Mouse (Mus musculus) right cerebral cortex, postnatal 25 days (tissue): ENCODE measurements around the gene Traf4.

Experiments
- DNase-seq: peaks from one replicate; pipeline ENCODE4 v3.0.0; 2022

The Traf4 gene

DNA sequence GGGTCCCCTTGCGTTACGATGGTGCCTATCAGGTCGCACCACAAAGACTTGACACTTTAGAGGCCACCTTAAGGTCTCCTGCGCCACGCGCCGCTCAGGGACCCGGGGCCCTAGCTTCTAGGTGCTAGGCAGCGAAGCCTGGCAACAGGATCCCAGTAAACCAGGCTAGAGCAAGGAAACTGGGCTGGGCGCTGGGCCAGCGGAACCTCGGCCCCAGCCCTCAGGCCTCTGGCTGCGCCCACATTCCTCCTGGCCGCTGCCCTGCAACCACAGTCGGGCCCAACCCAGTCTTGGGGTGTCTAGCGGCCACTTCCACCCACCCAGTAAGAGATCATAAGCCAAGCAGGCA, 346 bp upstream of the Traf4 start:
- no peak for DNase-seq

DNA sequence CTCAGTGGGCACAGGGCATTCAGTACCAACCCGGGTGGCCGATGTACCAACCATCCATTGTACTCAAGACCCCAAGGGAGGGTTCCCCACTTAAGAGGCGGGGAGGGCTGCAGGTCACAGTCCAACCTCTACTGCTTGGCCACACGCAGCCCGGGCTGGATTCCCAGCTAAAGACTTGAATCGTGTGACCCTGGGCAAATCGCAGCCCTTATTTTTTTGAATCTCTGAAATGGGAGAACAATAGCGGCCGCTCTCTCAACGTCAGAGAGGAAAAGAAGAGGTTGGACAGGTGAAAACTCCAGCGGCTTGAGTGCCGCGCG, 825 bp downstream of the Traf4 start:
- no peak for DNase-seq

DNA sequence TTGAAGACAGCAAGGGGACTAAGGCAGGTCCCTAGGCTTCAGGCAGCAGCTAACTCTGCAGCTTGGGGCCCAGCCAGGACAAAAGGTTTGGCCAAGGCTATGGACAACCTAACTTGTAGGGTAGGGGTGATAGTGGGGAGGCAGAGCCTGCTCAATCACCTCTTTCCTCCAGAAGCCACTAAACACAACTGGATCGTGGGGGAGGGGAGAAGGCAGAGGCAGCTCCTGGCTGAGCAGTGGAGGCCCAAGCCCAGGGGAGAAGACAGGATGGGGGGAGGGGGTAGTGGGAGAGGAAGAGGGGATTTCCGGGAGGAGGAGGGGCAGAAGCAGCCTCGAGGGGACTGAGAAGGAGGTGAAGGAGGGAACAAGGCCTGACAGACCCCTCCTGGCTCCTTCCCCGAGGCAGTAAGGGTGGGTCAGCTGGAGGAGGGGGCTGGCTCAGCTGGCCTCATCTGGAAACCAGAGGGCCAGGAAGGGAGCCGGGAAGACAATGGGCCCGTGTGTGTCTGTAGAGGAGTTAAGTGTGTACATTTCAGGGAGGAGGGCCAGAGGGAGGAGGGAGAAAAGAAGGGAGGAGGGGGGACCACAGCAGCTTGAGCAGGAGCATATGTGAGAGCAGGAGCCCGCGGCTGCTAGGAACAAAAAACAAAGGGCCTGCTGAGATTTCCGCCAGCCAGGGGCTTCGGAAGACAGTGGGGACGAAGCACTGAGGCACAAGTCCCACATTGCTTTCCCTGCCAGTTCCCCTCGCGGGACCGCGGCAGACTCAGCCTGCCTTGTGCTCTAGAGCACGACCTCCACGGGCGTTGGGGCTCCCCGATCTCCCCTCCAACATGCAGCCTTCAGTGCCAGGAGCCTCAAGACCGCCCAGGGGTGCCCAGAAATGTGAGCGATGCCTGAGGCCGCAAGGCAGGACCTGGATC, 1.4 kb downstream of the Traf4 start:
- DNase-seq: no peak

DNA sequence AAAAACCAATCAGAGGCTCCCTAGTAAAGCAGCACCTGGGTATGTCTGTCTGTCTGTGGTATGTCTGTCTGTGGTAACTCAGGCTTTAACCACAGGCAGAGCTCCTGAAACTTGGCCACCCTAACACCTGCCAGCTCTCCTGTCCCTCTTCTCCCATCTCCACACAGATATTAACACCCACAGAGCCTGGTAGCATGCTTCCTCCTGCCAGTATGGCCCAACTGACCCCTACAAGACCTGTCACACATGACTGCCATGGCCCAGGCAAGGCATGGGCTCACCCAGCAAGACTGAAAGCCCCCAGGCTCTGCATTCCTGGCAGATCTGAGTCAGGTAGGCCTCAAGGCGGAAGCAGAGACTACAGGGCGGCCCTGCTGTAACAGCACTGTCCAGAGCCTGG, 2.3 kb downstream of the Traf4 start:
- no peak for DNase-seq

DNA sequence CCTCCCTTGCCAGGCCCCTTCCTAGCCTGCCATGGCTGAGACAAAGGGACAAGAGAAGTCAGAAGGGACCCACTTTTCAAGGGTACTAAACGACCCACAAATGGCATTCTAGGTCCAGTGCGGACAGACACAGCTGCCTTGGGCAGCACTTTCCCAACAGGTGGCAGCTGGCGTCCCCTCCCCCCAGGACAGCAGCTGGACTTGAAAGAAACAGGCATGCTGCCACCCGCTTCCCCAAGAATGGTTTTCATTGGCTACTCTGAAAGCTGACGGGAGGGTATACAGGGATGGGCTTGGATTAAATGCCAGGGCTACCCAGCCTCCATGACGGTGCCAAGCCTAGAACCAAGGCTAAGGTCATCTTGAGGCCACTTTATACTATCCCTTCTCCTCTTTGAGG, 2.9 kb downstream of the Traf4 start:
- DNase-seq: no peak

DNA sequence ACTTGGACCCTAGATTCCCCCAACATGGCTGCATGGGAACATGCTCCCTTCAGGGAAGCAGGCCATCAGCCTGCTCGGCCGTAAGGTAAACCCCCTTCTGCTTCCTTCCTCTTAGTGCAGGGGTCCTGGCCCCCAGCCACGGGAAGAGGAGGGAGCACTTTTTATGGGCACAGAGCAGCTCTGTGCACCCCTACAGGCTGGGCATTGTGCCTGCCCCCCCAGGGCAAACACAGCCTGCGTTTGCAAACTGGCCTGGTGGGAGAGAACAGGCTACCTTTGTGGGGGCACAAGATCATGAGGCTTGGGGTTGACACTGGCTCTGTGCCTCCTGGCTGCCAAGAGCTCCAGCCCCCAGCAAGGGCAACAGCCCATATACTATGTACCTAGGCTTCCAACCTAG, 3.4 kb downstream of the Traf4 start:
- no peak for DNase-seq

DNA sequence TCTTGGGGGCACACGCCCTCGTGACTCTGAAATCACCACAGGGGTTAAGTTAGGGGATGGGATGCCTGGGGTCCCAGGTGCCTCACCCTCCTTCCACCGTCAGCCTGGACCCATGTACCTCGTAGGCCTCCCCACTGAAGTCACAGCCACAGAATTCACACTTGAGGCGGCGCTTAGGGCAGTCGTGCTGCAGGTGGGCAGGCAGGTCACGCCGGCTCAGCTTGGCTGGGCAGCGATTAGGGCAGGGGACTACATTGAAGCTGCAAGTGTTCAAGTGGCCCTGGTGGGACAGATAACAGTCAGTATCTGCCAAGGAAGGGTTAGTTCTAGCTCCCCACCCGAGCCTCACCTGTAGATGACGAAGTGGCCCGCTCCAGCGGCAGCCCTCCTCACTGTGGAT, 4.2 kb downstream of the Traf4 start:
- DNase-seq: no peak

DNA sequence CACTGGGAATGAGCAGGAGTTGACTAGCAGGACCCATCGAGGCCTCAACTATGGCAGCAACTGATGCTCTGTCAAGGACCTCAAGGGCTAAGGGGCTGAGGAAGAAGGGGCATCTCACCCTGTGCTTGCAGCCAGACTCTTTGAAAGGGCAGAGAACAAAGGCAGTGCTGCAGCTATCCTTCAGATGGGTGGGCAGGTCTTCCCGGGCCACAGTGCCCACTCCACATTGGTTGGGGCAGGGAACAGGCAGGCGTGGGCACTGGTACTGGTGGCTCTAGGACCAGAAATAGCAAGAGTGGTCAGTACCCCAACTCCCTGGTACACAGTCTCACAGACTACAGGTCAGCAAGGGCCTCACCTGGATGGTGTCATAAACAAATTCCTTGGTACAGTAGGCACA, 4.7 kb downstream of the Traf4 start:
- DNase-seq: no peak

DNA sequence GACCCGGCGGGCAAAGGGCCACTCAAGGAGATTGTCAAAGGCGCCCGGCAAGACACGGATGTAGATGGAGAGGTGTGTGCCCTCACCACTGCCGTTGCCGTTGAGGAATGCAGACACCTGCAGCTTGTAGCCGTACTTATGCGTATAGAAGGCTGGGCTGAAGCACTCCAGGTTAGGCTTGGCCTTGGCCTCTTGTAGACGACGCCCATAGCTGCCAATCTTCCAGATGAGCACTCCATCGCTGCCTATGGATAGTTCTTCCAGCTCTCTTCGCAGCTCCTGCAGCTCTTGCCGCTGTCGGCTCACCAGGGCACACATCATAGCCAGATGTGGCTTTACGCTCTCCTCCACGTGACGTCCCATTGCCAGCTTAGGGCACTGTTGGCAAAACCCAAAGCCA, 5.2 kb downstream of the Traf4 start:
- no peak for DNase-seq

DNA sequence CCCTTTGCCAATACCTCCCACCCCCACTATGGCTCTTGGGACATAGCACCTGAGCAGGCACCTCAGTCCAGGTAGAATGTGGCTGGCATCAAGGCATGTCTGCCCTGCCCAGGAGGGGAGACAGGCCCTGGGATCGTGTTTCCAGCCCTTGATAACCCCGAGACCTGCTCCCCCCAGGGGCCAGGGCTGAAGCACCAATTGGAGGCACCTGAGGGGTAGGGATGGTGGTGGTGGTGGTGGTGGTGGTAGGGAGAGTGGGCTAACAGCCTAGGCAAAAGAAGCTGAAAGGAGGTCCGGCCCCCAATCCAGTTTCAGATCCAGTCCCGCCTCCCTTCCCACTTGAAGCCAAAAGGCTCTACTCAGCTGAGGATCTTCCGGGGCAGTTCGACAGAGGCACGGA, 5.8 kb downstream of the Traf4 start:
- DNase-seq: no peak

DNA sequence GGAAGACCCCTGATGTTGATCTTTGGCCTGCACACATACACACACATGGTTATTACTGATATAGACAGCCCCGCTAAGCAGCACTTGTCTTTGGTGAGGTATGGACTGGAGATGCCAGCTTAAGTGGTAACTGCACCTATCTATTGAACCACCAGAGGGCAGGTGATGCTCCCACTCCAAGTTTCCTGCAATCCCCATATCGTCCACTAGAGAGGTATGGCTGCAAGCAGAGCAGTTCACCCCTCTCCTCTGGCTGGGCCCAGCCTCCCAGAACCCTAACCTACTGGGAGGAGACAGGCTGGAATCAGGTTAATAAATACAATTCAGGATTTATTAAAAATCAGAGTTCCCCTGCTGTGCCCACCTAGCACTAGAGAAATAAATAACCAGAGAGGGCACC, 6.3 kb downstream of the Traf4 start:
- peak; percentile 56 for DNase-seq

DNA sequence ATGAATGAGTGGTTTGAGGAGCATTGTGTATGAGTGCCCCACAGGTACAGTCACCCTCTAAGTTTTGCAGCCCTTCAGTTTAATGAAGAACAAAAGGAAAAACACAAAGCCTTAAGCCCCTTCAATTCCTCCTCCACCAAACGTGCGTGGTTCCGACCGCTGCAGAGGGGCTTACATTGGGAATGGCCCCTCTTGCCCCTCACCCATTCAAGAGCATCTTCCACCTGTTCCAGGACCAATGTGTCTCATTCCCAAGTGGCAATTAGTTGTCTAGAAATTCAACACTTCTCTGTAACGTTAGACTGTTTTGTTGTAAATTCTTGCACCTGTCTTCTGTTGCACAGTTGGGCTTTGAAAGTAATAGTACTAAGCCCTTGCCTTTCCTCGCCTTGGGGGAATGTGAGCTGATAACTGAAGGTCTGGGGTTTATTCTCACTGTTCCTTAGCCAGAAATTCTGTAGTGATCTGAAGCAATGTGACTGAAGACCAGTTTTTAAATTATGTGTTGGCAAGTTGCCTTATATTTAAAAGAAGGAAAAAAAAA, 9.2 kb downstream of the Traf4 start:
- DNase-seq: no peak

DNA sequence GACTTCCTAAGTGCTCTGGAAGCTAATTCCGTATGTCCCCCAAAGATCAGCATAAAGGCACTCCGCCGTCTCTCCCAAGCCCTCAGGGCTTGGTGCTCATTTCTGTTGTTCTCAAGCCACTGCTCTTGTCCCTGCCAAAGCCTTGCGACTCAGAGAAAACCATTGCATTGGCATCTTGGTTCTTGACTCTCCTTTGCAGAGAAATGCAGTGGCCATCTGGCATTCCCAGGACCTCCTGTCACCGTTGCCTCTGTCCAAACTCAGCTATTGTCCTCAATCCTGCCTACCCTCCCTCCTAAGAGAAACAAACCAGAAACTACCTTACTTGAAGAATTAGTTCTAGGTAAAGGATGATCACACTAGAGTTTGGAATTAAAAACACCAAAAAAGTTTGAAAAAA, 9.7 kb downstream of the Traf4 start:
- no peak for DNase-seq

DNA sequence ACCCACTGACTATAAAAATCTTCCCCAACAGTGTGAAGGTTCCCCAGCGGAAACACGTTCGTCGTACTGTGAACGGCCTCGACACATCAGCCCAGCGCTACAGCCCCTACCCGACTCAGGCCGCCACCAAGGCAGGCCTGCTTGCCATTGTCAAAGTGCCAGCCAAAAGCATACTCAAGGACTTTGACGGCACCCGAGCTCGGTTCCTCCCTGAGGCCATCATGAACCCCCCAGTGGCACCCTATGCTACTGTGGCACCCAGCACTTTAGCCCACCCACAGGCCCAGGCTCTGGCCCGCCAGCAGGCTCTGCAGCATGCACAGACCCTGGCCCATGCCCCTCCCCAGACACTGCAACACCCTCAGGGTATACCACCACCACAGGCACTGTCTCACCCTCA, 11.6 kb downstream of the Traf4 start:
- DNase-seq: no peak

DNA sequence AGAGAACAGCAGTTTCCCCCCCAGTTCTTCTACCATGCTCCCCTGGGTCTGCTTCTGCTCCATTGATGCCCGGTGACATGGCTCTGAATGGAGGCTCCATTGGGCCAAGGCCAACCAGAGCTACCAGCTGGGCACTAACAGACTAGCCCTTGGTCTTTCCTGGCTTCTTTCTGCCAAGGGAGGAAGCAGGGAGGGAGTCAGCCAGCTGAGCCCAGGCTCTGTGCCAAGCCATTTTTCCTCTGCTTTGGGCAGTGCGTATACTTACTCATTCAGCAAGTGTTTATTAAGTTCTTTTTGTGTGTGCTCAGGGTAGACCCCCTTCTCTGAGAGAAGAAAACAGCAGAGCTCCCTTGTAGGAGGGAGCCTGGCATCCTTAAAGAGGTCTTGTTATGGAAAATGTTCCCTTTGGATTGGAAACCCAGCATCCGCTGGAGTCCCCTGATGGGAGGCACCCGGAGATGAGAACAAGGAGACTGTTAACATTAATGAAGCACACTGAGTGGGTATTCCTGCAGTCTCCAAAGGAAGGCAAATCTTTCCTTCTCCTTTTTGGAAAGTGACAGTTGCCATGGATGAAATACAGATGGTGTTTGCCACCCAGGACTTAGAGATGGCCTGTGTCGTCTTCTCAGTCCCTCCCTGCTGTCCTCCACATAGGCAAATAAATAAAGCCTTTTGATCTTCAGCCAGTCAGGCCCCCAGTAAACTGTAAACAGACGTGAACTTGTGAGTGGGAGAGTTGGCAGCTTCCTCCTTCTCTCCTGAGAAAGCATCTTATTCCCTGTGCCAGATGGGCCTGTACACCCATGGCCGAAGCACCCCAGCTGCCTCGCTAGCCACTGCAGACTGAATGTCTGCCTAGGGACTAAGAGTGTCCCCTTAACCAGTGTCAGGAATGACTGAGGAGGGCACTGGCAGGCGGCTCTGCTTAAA, 12.8 kb downstream of the Traf4 start:
- DNase-seq: peak; percentile 67

DNA sequence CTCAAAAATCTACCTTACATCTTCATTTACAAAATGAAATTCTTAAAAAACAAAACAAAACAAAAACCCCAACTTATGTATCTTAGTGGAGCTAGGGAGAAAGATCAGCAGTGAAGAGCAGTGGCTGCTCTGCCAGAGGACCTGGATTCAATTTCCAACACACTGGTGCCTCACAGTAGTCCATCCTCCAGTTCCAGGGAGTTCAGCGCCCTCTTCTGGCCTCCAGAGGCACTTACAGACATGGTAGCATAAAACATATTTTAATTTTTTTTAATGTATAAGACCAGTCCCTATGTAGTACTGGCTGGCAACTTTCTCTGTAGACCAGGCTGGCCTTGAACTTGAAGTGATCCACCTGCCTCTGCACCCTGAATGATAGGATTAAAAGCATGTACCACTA, 14.2 kb downstream of the Traf4 start:
- no peak for DNase-seq

DNA sequence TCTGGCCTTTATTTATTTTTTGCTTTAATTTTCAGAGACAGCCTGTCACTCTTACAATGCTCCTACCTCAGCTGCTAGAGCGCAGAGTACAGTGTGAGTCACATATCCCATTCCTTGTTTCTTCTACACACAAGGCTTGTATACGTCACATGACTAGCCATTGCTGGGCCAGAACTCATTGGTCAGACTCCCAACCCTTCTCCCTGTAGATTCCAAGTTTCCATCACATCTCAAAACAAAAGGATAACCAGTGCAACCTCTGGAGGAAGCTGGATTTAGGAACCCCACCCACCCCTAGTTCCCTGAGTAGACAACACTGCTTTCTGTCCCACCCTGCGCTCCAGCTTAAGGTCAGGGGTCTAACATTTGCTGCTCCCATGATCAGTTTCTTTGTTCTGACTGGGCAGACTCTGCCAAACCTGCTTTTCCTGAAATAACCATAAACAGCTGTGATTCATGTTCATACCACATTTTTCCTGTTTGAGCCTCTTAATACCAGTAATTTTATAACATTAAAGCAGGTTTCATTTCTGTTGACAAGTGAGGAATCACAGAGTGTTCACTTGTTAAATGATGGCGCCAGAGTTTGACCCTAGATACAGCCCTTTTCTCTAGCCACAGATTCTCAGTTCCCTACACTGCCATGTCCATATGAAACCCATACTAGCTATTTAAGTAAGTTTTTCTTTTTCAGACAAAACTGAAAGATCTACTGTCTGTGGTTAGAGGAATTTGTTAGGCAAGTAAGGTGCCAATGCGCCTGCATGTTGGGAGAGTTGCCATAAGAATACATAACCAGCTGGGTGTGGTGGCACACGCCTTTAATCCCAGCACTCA, 18.5 kb downstream of the Traf4 start:
- no peak for DNase-seq

DNA sequence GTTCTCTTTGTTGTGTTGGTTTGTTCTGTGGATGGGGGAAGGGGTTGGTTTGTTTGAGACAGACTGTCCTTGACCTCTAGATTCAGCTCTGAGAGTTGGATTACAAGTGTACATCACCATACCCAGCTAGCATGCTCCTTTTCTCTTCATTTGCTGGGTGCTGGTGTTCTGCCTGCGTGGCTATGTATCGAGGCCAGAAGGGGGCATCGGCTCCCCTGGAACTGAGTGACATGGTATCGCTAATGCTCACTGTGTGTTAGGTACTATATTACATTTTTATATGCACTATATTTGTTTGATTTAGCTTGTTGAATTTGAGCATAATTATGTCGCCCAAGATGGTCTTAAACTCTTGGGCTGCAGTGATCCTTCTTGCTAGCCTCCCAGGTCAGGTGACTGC, 19.2 kb downstream of the Traf4 start:
- DNase-seq: no peak

DNA sequence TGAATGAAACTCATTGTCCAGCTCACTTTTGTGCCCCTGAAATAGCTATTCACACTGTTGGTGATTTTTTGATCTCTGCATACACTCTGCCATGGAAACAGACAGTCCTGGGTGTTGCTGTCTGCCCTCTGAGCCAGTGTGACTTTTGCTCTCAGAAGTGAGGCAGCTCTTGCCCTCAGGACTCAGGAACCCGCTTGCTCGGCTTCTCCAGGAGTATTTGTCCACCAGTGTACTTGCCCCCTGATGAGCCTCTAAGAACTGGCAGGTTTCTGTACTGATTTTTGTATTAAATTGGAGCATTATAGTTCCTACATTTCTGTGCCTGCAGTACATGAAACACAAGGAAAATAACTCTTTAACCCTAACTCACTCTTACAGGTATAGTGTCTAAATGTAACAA, 21.9 kb downstream of the Traf4 start:
- no peak for DNase-seq

DNA sequence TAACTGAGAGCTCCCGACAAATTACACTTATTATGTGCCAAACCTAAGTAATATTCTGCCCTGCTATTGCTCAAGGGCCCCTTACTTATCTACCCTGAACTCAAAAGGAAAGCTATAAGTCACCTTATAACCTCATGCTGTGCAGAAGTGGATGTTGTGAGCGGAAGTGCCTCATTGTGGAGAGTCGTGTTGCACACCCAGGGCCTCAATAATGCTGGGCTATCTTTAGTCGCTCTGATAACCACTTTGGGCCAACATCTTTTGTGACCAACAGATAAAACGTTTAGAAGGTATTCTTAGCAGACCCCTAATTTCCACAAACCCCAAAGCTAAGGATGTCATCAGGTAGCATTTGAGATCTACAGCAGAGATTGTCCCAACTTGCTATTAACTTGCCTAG, 24.7 kb downstream of the Traf4 start:
- DNase-seq: no peak

DNA sequence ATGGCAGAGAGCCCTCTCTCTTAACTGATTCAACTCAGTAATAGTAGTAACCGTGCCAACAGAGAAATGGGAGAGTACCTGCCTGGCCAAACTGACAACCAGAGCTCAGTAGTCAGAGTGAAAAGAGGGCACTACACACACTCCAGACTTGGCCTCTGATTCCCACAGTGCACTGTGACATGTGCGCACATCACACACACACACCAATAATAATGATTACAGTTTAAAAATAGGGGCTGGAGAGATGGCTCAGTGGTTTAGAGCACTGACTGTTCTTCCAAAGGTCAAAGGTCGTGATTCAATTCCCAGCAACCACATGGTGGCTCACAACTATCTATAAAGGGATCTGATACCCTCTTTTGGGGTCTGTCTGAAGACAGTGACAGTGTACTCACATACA, 27.4 kb downstream of the Traf4 start:
- no peak for DNase-seq

DNA sequence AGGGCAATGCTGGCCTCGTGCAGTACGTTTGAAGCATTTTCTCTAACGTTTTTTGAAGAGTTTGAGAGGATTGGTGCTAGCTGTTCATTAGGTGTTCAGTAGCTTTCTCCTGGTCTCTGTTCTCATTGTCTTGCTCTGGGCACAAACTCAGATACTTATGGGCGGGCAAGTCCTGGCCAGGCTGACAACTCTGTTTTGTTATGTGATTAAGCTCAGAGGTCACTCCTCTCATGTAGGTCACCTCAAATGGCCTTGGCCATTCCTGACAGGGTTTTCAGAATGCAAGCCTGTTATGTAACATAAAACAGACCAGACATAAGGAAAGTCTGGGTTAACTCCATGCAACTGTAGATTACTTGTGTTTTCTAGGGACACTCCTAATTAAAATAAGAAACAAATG, 27.8 kb downstream of the Traf4 start:
- DNase-seq: no peak

DNA sequence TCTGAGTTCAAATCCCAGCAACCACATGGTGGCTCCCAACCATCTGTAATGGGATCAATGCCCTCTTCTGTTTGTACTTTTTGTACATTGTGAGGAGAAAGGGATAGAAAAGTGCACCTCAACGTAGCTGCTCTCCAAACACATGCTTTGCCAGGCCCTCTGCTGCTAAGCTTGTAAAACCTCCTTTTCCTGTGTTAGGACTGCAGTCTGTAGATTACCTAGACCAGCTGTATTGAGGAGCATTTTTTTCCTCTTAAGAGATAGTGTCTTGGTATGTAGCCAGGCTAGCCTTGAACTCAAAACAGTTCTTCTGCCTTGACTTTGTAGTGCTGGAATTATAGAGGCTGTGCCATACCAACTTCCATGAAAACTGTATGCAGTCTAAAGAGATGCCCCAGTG, 29.3 kb downstream of the Traf4 start:
- no peak for DNase-seq
